ENCODE assay signal across 8 mouse cellular contexts in the genomic region with DNA sequence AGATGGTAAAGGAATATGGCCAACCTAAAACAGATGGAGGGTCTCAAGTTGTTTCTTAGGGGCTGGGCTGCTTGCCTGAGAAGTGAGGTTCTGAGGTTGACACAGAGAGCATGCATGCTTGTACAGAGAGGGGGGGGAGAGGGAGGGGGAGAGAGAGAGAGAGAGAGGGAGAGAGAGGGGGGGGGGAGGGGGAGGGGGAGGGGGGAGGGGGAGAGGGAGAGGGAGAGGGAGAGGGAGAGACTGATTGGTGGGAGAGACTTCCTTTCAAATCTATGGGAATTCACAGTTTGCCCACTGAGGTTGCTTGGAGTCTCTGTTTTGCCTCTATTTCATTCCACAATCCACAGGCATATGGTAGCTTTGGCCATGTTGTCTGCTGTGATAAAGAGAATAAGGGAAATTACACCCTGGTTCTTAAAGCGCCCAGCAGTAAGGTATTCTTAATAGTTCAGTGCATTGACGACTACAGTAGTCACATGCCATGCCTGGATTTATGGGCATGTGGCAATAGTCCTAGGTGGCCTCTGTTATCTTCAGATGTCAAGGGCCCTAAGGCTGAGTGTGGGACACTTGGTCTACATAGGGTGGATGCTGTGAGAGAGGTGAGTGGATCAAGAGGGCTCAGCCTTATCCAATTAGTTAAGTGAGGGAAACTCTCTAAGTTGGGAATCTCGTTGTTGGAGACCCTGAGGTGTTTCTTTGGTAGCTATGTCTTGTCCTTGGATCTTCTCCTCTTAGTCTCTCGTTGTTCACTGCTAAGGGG. TPM values are rescaled to one million over a fixed set of nuclear protein-coding genes. Genes with fewer than 3 reads are reported as not detected.
DNase-seq lines count a peak whose midpoint lies in the region; ATAC-seq and TF ChIP-seq lines count a peak whose summit lies in the region.

No protein-coding gene starts in this region.

- H3K36me3 ChIP-seq in kidney, postnatal 0 days (ENCODE audit: insufficient read depth, low read length) = no peaks in the 10 kb centered on the region
- H3K36me3 ChIP-seq in forebrain, embryonic 10.5 days (replicated peaks) = no peaks in the 10 kb centered on the region
- no peaks in the 10 kb centered on the region for H3K36me3 ChIP-seq in limb, embryonic 11.5 days (ENCODE audit: control insufficient read depth, insufficient read depth, low read length)
- no peaks in the 10 kb centered on the region for H3K36me3 ChIP-seq in neural tube, embryonic 14.5 days (ENCODE audit: control insufficient read depth, insufficient read depth, low read length)

- ATAC-seq in kidney, postnatal 0 days (replicated peaks; ENCODE audit: low FRiP score, low read depth) = no peak
- no peak for ATAC-seq in limb, embryonic 11.5 days (ENCODE audit: insufficient number of reproducible peaks, low FRiP score, low TSS enrichment, low read depth)
- ATAC-seq in neural tube, embryonic 14.5 days (ENCODE audit: low read depth) = no peak

- DNase-seq in kidney, postnatal 0 days (ENCODE audit: low spot score) = no peak
- DNase-seq in kidney, postnatal 14 days = no peak
- DNase-seq in forebrain, embryonic 10.5 days (ENCODE audit: extremely low spot score, low spot score) = no peak
- no peak for DNase-seq in limb, embryonic 11.5 days (ENCODE audit: low spot score)
- DNase-seq in ovary, postnatal 14 days (ENCODE audit: low spot score) = no peak
- DNase-seq in gastrocnemius, postnatal 4 days (ENCODE audit: low spot score in 2 of 2) = no peak
- no peak for DNase-seq in embryo, embryonic 9.5 days (ENCODE audit: extremely low spot score)

- no peak for TF ChIP-seq CTCF in kidney, postnatal 0 days (IDR thresholded peaks at IDR 0.05; ENCODE audit: low read depth)

- H3K27me3 ChIP-seq in kidney, postnatal 0 days (ENCODE audit: insufficient read depth, low read length) = no peaks in the 10 kb centered on the region
- peaks cover 4% of the 10 kb centered on the region; the same call in 1 of the 2 replicates for H3K27me3 ChIP-seq in forebrain, embryonic 10.5 days (ENCODE audit: poor library complexity, severe bottlenecking)
- no peaks in the 10 kb centered on the region for H3K27me3 ChIP-seq in limb, embryonic 11.5 days (ENCODE audit: control insufficient read depth, insufficient read depth, low read length)
- no peaks in the 10 kb centered on the region for H3K27me3 ChIP-seq in neural tube, embryonic 14.5 days (ENCODE audit: control insufficient read depth, insufficient read depth, low read length)

- WGBS in kidney, postnatal 0 days = 46% methylated on average over 4 of the region's 4 CpGs
- 49% methylated on average over 4 of the region's 4 CpGs for WGBS in forebrain, embryonic 10.5 days
- WGBS in limb, embryonic 11.5 days = 45% methylated on average over 4 of the region's 4 CpGs
- 43% methylated on average over 4 of the region's 4 CpGs for WGBS in neural tube, embryonic 14.5 days

- no peaks in the 10 kb centered on the region for H3K9me3 ChIP-seq in kidney, postnatal 0 days (replicated peaks; ENCODE audit: low read length)
- H3K9me3 ChIP-seq in forebrain, embryonic 10.5 days = no peaks in the 10 kb centered on the region
- H3K9me3 ChIP-seq in limb, embryonic 11.5 days (ENCODE audit: control insufficient read depth, low read length) = no peaks in the 10 kb centered on the region
- H3K9me3 ChIP-seq in neural tube, embryonic 14.5 days (ENCODE audit: control insufficient read depth, low read length) = no peaks in the 10 kb centered on the region

- H3K27ac ChIP-seq in kidney, postnatal 0 days = no peak overlapping the region
- H3K27ac ChIP-seq in forebrain, embryonic 10.5 days = no peak overlapping the region
- no peak overlapping the region for H3K27ac ChIP-seq in limb, embryonic 11.5 days (replicated peaks; ENCODE audit: low read depth, low read length)
- no peak overlapping the region for H3K27ac ChIP-seq in neural tube, embryonic 14.5 days (ENCODE audit: low read depth, low read length)

- H3K9ac ChIP-seq in kidney, postnatal 0 days (ENCODE audit: low read depth, low read length) = no peak overlapping the region
- no peak overlapping the region for H3K9ac ChIP-seq in limb, embryonic 11.5 days (ENCODE audit: low read length)
- H3K9ac ChIP-seq in neural tube, embryonic 14.5 days (replicated peaks; ENCODE audit: low read depth, low read length) = no peak overlapping the region

- H3K4me3 ChIP-seq in kidney, postnatal 0 days (replicated peaks; ENCODE audit: low read depth, low read length) = no peak overlapping the region
- peak overlapping the region; percentile 77 for H3K4me3 ChIP-seq in forebrain, embryonic 10.5 days
- H3K4me3 ChIP-seq in limb, embryonic 11.5 days (ENCODE audit: low read depth, low read length) = peak overlapping the region; percentile 69
- H3K4me3 ChIP-seq in neural tube, embryonic 14.5 days (ENCODE audit: low read depth, low read length) = peak overlapping the region; percentile 48

- H3K4me1 ChIP-seq in kidney, postnatal 0 days (replicated peaks; ENCODE audit: insufficient read depth, low read length) = no peaks in the 10 kb centered on the region
- peaks cover 52% of the 10 kb centered on the region for H3K4me1 ChIP-seq in forebrain, embryonic 10.5 days
- H3K4me1 ChIP-seq in limb, embryonic 11.5 days (ENCODE audit: control insufficient read depth, insufficient read depth, low read length) = no peaks in the 10 kb centered on the region
- peaks cover 7% of the 10 kb centered on the region for H3K4me1 ChIP-seq in neural tube, embryonic 14.5 days (ENCODE audit: control insufficient read depth, insufficient read depth, low read length)

- H3K4me2 ChIP-seq in kidney, postnatal 0 days (ENCODE audit: low read length) = peak overlapping the region; percentile 65
- H3K4me2 ChIP-seq in limb, embryonic 11.5 days (ENCODE audit: low read depth, severe bottlenecking) = peak overlapping the region; percentile 48
- H3K4me2 ChIP-seq in neural tube, embryonic 14.5 days (ENCODE audit: low read depth, low read length) = peak overlapping the region; percentile 63

RNA-seq across cellular contexts. Expression of a gene that starts 15.4 kb away (rescaled TPM):
- not detected in 2 replicates for polyA plus RNA-seq in kidney, postnatal 0 days (2015; fragmentation: Nextera tagmentation; extraction: Ambion mirVana)
- polyA plus RNA-seq in forebrain, embryonic 10.5 days (2016; fragmentation: Nextera tagmentation; extraction: Ambion mirVana) = not detected in 2 replicates
- not detected in 2 replicates for polyA plus RNA-seq in limb, embryonic 11.5 days (2014; fragmentation: Nextera tagmentation; extraction: Ambion mirVana)
- not detected in 2 replicates for polyA plus RNA-seq in neural tube, embryonic 14.5 days (2014; fragmentation: Nextera tagmentation; extraction: Ambion mirVana)
- not detected for total RNA-seq in gastrocnemius, postnatal 4 days (2021)

RNA-seq across cellular contexts. Expression of a gene that starts 15.4 kb away (rescaled TPM):
- not detected in 2 replicates for polyA plus RNA-seq in kidney, postnatal 0 days (2015; fragmentation: Nextera tagmentation; extraction: Ambion mirVana)
- not detected in 2 replicates for polyA plus RNA-seq in forebrain, embryonic 10.5 days (2016; fragmentation: Nextera tagmentation; extraction: Ambion mirVana)
- not detected in 2 replicates for polyA plus RNA-seq in limb, embryonic 11.5 days (2014; fragmentation: Nextera tagmentation; extraction: Ambion mirVana)
- not detected in 2 replicates for polyA plus RNA-seq in neural tube, embryonic 14.5 days (2014; fragmentation: Nextera tagmentation; extraction: Ambion mirVana)
- total RNA-seq in gastrocnemius, postnatal 4 days (2021) = not detected

RNA-seq across cellular contexts. Expression of a gene that starts 45.9 kb away (rescaled TPM):
- polyA plus RNA-seq in kidney, postnatal 0 days (2015; fragmentation: Nextera tagmentation; extraction: Ambion mirVana) = 0.12 TPM in 1 of 2 replicates, not detected in the other
- not detected in 2 replicates for polyA plus RNA-seq in forebrain, embryonic 10.5 days (2016; fragmentation: Nextera tagmentation; extraction: Ambion mirVana)
- polyA plus RNA-seq in limb, embryonic 11.5 days (2014; fragmentation: Nextera tagmentation; extraction: Ambion mirVana) = not detected in 2 replicates
- not detected in 2 replicates for polyA plus RNA-seq in neural tube, embryonic 14.5 days (2014; fragmentation: Nextera tagmentation; extraction: Ambion mirVana)
- total RNA-seq in gastrocnemius, postnatal 4 days (2021) = under 1 TPM in 1 of 2 experiments, not detected in 1; 0.21 TPM

RNA-seq across cellular contexts. Expression of a gene that starts 49.4 kb away (rescaled TPM):
- 0.51 and 0.65 TPM in 2 replicates for polyA plus RNA-seq in kidney, postnatal 0 days (2015; fragmentation: Nextera tagmentation; extraction: Ambion mirVana)
- 0.52 and 0.64 TPM in 2 replicates for polyA plus RNA-seq in forebrain, embryonic 10.5 days (2016; fragmentation: Nextera tagmentation; extraction: Ambion mirVana)
- polyA plus RNA-seq in limb, embryonic 11.5 days (2014; fragmentation: Nextera tagmentation; extraction: Ambion mirVana) = 0.58 and 0.96 TPM in 2 replicates
- polyA plus RNA-seq in neural tube, embryonic 14.5 days (2014; fragmentation: Nextera tagmentation; extraction: Ambion mirVana) = 0.50 TPM in 2 replicates
- under 1 TPM; 0.34 TPM for total RNA-seq in gastrocnemius, postnatal 4 days (2021)

RNA-seq across cellular contexts. Expression of a gene that starts 52.5 kb away (rescaled TPM):
- polyA plus RNA-seq in kidney, postnatal 0 days (2015; fragmentation: Nextera tagmentation; extraction: Ambion mirVana) = 0.16 and 0.17 TPM in 2 replicates
- not detected in 2 replicates for polyA plus RNA-seq in forebrain, embryonic 10.5 days (2016; fragmentation: Nextera tagmentation; extraction: Ambion mirVana)
- polyA plus RNA-seq in limb, embryonic 11.5 days (2014; fragmentation: Nextera tagmentation; extraction: Ambion mirVana) = not detected in 2 replicates
- polyA plus RNA-seq in neural tube, embryonic 14.5 days (2014; fragmentation: Nextera tagmentation; extraction: Ambion mirVana) = not detected in 2 replicates
- under 1 TPM; 0.15 to 0.16 TPM for total RNA-seq in gastrocnemius, postnatal 4 days (2021)
